Mouse (Mus musculus) heart, adult 2 months (tissue): Measurements from ENCODE around the gene Sppl2b.

Source experiments
- CTCF ChIP-seq: fragments of 200-600 bp; IDR thresholded peaks from 2 replicates; pipeline ENCODE4 v1.8.1; 2022; ENCODE audit warnings: antibody characterized with exemption, mild to moderate bottlenecking, moderate library complexity
- EP300 ChIP-seq: fragments of 200-500 bp; IDR thresholded peaks from 2 replicates; pipeline ENCODE4 v1.6.1; 2011; ENCODE audit warnings: low read depth, low read length, control low read depth; ENCODE audit not compliant: insufficient read depth
- POLR2A ChIP-seq: fragments of 200-500 bp; IDR thresholded peaks from 2 replicates; pipeline ENCODE4 v1.6.1; 2011; ENCODE audit warnings: mild to moderate bottlenecking, low read depth, low read length, control low read depth; ENCODE audit not compliant: insufficient read depth

DNA sequence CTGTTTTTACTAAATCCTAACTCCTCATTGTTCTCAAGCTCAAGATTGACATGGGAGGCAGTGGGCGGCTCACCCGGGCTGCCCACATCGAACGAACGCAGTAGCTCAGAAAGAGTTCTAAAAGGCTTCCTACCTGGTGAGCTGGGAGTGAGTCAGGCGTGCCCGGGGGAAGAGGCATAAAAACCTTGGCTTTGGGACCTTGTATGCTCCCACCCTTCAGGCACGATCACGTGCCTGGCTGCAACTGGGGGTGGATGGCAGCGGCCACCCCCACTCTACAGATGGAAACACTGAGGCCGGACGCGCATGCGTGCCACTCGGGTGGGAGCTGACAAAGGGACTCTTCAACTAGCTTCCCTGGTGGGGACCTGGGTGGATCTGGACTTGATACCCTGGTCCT, 12.7 kb upstream of the Sppl2b start:
- TF ChIP-seq POLR2A, result no peak
- no peak for TF ChIP-seq CTCF
- no peak for TF ChIP-seq EP300
